Mouse (Mus musculus) neural tube, embryonic 12.5 days (tissue): ENCODE measurements around the gene Cdk11b. TPM values are rescaled to one million over a fixed set of nuclear protein-coding genes. Genes with fewer than 3 reads are reported as not detected.
A peak's percentile ranks its signal among the peaks of the same experiment; 100 is the strongest.
"Not testable (repeated sequence)": the region's sequence is repeated elsewhere in the genome, so short reads cannot be mapped to it uniquely, and the experiment has no call there.

Experiments used
- ATAC-seq: fragments of 200-750 bp; cut with Nextera tagmentation; 2 replicates; pipeline ENCODE4 v1.8.0; 2017; ENCODE audit warnings: low read depth, mild to moderate bottlenecking, moderate TSS enrichment, moderate library complexity; ENCODE audit not compliant: low FRiP score
- H3K27ac ChIP-seq: fragments of 300-500 bp; sonication (generic); 2 replicates; pipeline ENCODE4 v1.5.1; 2016
- H3K27me3 ChIP-seq: fragments of 300-500 bp; sonication (generic); replicated peaks from 2 replicates; pipeline ENCODE4 v1.6.1; 2016; ENCODE audit warnings: mild to moderate bottlenecking
- H3K36me3 ChIP-seq: fragments of 300-500 bp; sonication (generic); 2 replicates; pipeline ENCODE4 v1.6.1; 2016; ENCODE audit warnings: mild to moderate bottlenecking
- H3K4me1 ChIP-seq: fragments of 300-500 bp; sonication (generic); 2 replicates; pipeline ENCODE4 v1.6.1; 2016
- H3K4me2 ChIP-seq: fragments of 300-500 bp; sonication (generic); replicated peaks from 2 replicates; pipeline ENCODE4 v1.6.1; 2016; ENCODE audit warnings: mild to moderate bottlenecking
- H3K4me3 ChIP-seq: fragments of 300-500 bp; sonication (generic); 2 replicates; pipeline ENCODE4 v1.5.1; 2016
- H3K9ac ChIP-seq: fragments of 300-500 bp; sonication (generic); 2 replicates; pipeline ENCODE4 v1.6.1; 2016; ENCODE audit warnings: mild to moderate bottlenecking
- H3K9me3 ChIP-seq: fragments of 300-500 bp; sonication (generic); 2 replicates; pipeline ENCODE4 v1.6.1; 2016; ENCODE audit warnings: mild to moderate bottlenecking
- WGBS: fragments of 180-500 bp; shearing (Covaris S2); methylation state at CpG from one replicate; pipeline ENCODE4 v1.1.7; 2016; 5-methylcytosine and 5-hydroxymethylcytosine counted together
- polyA plus RNA-seq: library from polyadenylated mRNA; unstranded; fragments of >200 nt; fragmentation: Nextera tagmentation; extraction: Ambion mirVana; gene quantifications from 2 replicates; pipeline ENCODE4 v1.2.1, GENCODE M21; 2016

Cdk11b gene
- polyA plus RNA-seq, 1 experiment from 2014 or later, result 79.5 TPM

DNA sequence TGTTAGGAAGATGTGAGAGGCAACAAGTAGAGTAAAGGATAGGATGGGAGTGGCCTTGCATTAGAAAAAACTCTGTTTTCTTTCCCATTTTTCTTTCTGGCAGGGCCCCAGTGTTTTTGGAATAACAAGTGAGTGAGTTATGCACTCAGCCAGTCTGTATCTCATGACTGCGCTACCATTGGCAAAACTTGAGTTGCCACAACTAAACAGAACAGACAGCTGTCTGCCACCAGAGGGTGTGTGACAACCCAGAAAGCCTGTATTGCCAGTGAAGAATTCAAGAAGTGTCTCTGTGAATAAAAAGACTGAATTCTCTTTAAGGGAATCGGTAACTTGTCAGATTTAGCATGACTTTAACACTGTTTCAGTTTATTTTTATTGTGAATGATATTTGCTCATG is 51.3 kb downstream of the Cdk11b start:
- no peak overlapping the region for H3K4me3 ChIP-seq
- no peak for ATAC-seq
- H3K27me3 ChIP-seq, result no peaks in the 10 kb centered on the region
- no peak overlapping the region for H3K9ac ChIP-seq
- H3K27ac ChIP-seq, result no peak overlapping the region
- no peaks in the 10 kb centered on the region for H3K9me3 ChIP-seq
- WGBS, result 85% methylated on average over 2 of the region's 2 CpGs
- H3K36me3 ChIP-seq, result no peaks in the 10 kb centered on the region
- H3K4me2 ChIP-seq, result no peak overlapping the region
- no peaks in the 10 kb centered on the region for H3K4me1 ChIP-seq

DNA sequence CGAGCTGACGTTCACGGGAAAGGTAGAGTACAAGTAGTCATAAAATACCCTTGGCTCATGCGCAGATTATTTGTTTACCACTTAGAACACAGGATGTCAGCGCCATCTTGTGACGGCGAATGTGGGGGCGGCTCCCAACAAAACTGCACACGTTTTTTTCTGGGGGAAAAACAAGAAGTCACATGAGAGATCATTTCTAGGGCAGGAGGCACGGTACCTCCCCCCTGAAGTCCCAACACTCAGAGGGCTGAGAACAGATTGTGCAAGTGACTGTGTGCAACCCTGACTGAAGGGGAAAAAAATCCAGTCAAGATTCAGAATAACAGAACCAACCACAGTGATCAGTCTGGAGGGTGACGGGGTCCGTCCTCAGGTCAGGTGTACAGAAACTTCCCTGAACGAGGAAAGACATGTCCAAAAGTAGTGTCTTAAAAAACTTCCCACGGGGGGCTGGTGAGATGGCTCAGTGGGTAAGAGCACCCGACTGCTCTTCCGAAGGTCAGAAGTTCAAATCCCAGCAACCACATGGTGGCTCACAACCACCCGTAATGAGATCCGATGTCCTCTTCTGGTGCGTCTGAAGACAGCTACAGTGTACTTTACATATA is 59.1 kb downstream of the Cdk11b start:
- H3K4me3 ChIP-seq, H3K27me3 ChIP-seq, ATAC-seq, H3K4me1 ChIP-seq, H3K27ac ChIP-seq, H3K9me3 ChIP-seq, H3K36me3 ChIP-seq, H3K4me2 ChIP-seq, H3K9ac ChIP-seq: not testable (repeated sequence)
- 89% methylated on average over 16 of the region's 19 CpGs for WGBS

DNA sequence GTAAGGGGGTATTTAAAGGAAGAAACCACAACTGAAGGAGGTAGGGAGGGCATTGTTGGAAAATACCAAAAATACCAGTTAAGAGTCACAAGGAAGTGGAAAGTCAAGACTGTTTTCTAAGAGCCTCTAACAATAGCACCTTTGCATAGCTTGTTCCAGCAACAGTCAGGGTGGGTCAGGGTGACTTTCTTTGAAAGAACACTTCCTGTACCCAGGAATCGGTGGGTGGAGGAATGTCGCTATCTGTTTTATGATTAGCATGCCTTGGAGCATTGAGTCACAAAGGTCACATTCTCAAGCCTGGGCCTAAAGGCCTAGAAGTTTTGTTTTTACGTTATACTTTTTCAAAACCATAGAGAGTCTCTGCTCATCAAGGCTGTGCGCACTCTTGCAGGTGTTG is 63.1 kb downstream of the Cdk11b start:
- not testable (repeated sequence) for H3K4me1 ChIP-seq, H3K9ac ChIP-seq, H3K9me3 ChIP-seq, H3K4me2 ChIP-seq, H3K4me3 ChIP-seq, ATAC-seq, H3K36me3 ChIP-seq, H3K27ac ChIP-seq, H3K27me3 ChIP-seq
- WGBS, result 79% methylated on average over 4 of the region's 4 CpGs

DNA sequence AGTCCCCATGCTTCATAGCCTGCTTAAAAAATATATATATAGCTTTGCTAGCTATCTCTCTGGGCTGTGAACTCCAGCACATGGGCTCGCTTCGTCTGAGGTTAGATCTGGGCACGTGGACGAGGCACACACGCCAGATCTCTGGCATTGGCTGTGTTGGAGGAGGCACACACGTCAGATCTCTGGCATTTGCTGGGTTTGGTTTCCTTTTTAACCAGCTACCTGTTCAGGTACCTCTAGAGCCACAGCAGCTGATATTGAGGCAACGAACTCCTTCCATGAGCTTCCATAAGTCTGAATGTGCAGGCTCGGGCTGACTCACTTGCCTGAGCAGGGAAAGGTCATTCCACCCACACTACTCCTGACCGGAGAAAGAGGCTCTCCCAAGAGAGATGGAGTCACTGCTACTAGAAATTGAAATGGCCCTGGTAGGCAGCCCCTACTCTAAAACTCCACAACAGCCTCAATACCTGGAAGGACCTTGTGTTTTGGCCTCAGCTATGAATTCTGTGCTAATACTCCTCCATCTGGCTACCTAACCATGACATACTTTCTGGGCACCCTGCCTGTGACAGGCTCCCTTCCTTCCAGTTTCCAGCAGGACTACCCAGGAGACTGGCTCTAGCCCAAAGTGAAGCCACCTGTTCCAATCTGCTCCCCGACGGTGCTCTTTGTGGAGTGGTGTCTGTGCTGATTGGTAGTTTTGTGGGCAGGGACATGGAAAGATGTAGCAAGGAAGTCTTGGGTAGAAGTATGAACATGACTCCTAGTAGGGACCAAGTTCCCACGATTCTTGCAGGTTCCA is 66.1 kb downstream of the Cdk11b start:
- WGBS, result 82% methylated on average over 12 of the region's 12 CpGs
- no peak for ATAC-seq
- Histone ChIP-seq H3K27me3 (peaks cover 13% of the 10 kb centered on the region), H3K27ac (no peak overlapping the region), H3K9ac (no peak overlapping the region), H3K36me3 (no peaks in the 10 kb centered on the region), H3K4me1 (peaks cover 8% of the 10 kb centered on the region), H3K4me3 (no peak overlapping the region), H3K9me3 (no peaks in the 10 kb centered on the region), H3K4me2 (no peak overlapping the region)

DNA sequence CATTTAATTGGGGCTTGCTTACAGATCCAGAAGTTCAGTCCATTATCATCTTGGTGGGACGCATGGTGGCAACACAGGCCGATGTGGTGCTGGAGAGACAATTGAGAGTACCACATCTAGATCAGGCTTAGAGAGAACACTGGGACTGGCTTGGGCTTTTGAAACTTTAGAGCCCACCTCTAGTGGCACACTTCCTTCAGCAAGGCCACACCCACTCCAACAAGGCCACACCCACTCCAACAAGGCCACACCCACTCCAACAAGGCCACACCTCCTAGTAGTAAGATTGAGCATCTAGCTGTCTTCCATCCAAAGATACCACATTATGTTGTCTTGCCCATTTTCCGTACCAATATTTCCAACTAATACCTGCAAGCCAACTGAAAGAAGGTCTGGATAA is 67.8 kb downstream of the Cdk11b start:
- Histone ChIP-seq H3K27me3 (peaks cover 21% of the 10 kb centered on the region), H3K4me3 (no peak overlapping the region), H3K4me1 (peaks cover 20% of the 10 kb centered on the region), H3K9me3 (no peaks in the 10 kb centered on the region), H3K27ac (no peak overlapping the region), H3K36me3 (no peaks in the 10 kb centered on the region), H3K9ac (no peak overlapping the region), H3K4me2 (no peak overlapping the region)
- 94% methylated on average over 3 of the region's 3 CpGs for WGBS
- ATAC-seq, result no peak

DNA sequence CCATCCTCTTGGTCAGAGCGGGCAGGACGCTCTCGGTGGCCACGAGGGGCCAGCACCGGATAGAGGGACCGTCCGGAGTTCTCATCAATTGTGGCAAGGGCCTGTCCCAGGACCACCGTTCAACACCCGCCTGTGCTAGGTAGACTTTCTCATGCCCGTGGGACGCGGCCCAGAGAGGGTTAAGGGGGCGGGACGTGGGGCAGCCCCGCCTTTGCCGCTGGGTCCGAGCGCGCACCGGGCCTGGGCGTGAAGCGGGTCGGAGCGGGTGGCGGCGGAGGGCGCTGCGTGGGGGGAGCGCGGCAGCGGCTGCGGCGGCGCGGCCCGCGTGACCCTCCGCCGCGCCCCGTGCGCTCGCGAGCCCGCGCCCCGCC is 69.4 kb downstream of the Cdk11b start, which contains the start of gene Fndc10:
Gene Fndc10, plus strand, starts transcription at position 232 of the 371 bp plus-strand sequence.
- Histone ChIP-seq H3K27ac (peak within 1 kb of the TSS; percentile 66; the same call in 1 of the 2 replicates), H3K27me3 (peaks cover 21% of the 10 kb centered on the region), H3K4me1 (peaks cover 20% of the 10 kb centered on the region), H3K9ac (peak within 1 kb of the TSS; percentile 83), H3K9me3 (no peaks in the 10 kb centered on the region), H3K4me2 (peak within 1 kb of the TSS; percentile 93), H3K36me3 (no peaks in the 10 kb centered on the region), H3K4me3 (peak within 1 kb of the TSS; percentile 77)
- peak; percentile 88 for ATAC-seq
- WGBS, result under 1% methylated on average over 47 of the region's 47 CpGs

DNA sequence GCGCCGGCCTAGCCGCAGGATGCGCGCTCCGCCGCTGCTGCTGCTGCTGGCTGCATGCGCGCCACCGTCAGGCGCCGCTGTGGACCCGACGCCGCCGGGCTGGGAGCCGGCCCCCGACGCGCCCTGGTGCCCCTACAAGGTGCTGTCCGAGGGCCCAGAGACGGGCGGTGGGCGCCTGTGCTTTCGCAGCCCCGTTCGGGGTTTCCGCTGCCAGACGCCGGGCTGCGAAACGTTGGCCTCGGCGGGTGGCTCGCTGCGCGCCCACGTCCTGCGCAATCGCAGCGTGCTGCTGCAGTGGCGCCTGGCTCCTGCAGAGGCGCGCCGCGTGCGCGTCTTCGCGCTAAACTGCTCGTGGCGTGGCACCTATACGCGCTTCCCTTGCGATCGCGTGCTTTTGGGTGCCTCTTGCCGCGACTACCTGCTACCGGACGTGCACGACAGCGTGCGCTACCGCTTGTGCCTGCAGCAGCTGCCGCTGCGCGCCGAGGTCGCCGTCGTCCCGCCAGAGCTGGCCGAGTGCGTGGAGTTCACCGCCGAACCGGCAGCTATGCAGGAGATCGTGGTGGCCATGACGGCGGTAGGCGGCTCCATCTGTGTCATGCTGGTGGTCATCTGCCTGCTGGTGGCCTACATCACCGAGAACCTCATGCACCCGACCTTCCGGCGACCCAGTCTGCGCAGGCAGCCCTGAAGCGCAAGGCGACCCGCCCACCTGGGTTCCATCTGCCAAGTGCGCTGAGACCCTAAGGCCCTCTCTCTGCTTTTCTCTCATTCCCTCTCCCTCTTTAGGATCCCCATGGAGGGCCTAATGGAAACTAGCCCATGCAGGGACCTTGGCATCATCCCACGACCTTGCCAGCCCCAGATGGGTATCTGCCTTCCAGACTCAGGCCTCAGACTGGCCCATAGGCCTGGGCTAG is 70.1 kb downstream of the Cdk11b start:
- peak; percentile 60 for ATAC-seq
- peaks cover 21% of the 10 kb centered on the region for H3K27me3 ChIP-seq
- peak overlapping the region; percentile 93 for H3K4me2 ChIP-seq
- H3K4me3 ChIP-seq, result peak overlapping the region; percentile 77
- H3K9me3 ChIP-seq, result no peaks in the 10 kb centered on the region
- no peaks in the 10 kb centered on the region for H3K36me3 ChIP-seq
- under 1% methylated on average over 92 of the region's 92 CpGs for WGBS
- peak overlapping the region; percentile 66; the same call in 1 of the 2 replicates for H3K27ac ChIP-seq
- H3K4me1 ChIP-seq, result peaks cover 20% of the 10 kb centered on the region
- peak overlapping the region; percentile 83 for H3K9ac ChIP-seq

DNA sequence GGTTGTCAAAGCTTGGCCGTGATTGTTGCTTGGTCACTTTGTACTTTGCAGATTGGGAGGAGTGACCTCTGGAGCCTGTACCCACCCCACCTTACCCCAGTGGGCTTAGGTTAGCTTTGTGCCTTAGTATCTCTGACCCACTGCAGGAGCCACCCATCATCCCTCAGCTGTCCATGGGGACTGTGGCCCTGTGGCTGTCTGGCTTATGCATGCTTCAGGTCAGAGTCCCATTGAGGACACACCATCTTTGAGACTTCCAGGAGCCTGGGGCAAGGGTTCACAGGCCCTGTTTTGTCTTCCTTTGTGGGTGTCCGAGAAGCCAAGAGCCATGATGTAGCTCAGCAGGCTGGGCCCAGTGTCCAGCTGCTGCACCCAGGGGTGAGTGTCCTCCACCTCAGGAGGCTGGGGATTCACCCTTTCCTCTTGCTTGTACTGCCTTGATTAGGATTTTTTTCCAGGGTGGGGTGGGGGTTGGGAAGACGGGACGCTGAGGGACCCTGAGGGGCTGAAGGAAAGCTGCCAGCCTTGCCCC is 70.9 kb downstream of the Cdk11b start:
- H3K27ac ChIP-seq, result no peak overlapping the region
- H3K27me3 ChIP-seq, result peaks cover 21% of the 10 kb centered on the region
- no peaks in the 10 kb centered on the region for H3K9me3 ChIP-seq
- peaks cover 20% of the 10 kb centered on the region for H3K4me1 ChIP-seq
- H3K4me2 ChIP-seq, result peak overlapping the region; percentile 93
- WGBS, result 83% methylated on average over 4 of the region's 4 CpGs
- H3K9ac ChIP-seq, result peak overlapping the region; percentile 83; the same call in 1 of the 2 replicates
- no peaks in the 10 kb centered on the region for H3K36me3 ChIP-seq
- no peak for ATAC-seq
- H3K4me3 ChIP-seq, result peak overlapping the region; percentile 77

DNA sequence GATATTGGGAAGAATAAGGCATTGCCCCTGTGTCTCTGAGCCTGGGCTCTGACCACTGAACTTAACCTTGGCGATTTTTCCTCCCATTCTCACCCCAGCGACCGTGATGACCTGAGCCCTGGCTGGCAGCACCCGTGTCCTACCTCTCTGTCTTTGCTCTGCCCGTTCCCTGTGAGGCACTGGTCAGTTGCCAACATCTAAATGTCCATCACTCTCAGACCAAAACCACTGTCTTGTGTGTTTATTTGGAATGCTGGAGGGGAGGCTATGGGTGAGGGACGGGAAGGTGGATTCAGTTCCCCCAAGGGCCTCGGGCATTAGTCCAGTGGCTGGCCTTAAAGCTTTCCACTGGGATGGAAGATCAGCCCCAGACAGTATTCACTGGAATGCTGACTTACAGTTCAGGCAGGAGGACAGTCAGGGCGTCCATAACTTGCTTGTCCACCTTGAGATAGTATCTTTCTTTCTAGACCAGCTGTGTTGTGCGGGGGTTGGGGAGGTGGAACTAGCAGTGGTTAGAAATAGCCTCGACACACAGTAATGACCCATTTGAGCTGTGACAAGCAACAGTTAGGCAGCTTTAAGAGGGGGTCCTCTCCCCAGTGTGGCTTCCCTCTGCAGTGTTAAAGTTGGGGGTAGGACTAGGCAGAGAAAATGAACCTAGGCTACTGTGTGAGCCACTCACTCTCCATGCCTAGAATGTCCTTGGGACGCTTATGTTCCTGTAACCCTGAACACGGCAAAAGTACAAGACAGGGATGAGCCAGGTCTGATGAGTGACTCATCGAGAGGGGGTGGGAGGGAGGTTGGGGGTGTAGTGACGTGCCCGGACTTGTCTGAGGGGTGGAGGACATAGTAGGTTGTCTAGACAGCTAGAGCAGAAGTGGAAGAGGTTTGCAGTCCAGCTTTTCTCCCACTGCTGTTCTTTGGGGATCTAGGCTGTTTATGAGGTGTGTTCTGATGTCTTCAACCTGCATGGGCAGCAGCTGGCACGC is 71.9 kb downstream of the Cdk11b start:
- H3K9ac ChIP-seq, result no peak overlapping the region
- no peak for ATAC-seq
- peaks cover 20% of the 10 kb centered on the region for H3K4me1 ChIP-seq
- peaks cover 21% of the 10 kb centered on the region for H3K27me3 ChIP-seq
- H3K4me2 ChIP-seq, result peak overlapping the region; percentile 93
- H3K4me3 ChIP-seq, result peak overlapping the region; percentile 77; the same call in 1 of the 2 replicates
- H3K9me3 ChIP-seq, result no peaks in the 10 kb centered on the region
- 78% methylated on average over 16 of the region's 16 CpGs for WGBS
- no peaks in the 10 kb centered on the region for H3K36me3 ChIP-seq
- H3K27ac ChIP-seq, result no peak overlapping the region
